Mouse (Mus musculus): ENCODE data around the gene Mx1. TPM values are rescaled to one million over a fixed set of nuclear protein-coding genes. Genes with fewer than 3 reads are reported as not detected.

The Mx1 gene
- polyA plus RNA-seq (2014; fragmentation: Nextera tagmentation; extraction: Ambion mirVana) = 0.08 TPM in 1 of 2 replicates, not detected in the other

GRCm38 (mm10) chr16:97462481-97463181 is at the start of gene Mx1:
Gene Mx1, minus strand, starts transcription at chr16:97462907.
- WGBS = 28% methylated on average over 4 of the region's 4 CpGs
- H3K4me2 ChIP-seq (ENCODE audit: low read depth, low read length) = no peak within 1 kb of the TSS
- no peaks in the 10 kb centered on the region for H3K4me1 ChIP-seq (ENCODE audit: control insufficient read depth, insufficient read depth, low read length)
- H3K9me3 ChIP-seq (replicated peaks; ENCODE audit: control insufficient read depth, low read length) = no peaks in the 10 kb centered on the region
- no peaks in the 10 kb centered on the region for H3K36me3 ChIP-seq (replicated peaks; ENCODE audit: control insufficient read depth, insufficient read depth, low read depth, low read length)
- no peak within 1 kb of the TSS for H3K4me3 ChIP-seq (ENCODE audit: low read depth, low read length)
- 0 out of 2 replicates have a peak, but pooled peaks have one; percentile 14 for ATAC-seq (replicated peaks; ENCODE audit: insufficient number of reproducible peaks, low FRiP score, low TSS enrichment, low read depth)
- no peaks in the 10 kb centered on the region for H3K27me3 ChIP-seq (ENCODE audit: control insufficient read depth, insufficient read depth, low read length)
- peak; percentile 40 for DNase-seq (ENCODE audit: low spot score)
- H3K9ac ChIP-seq (replicated peaks; ENCODE audit: low read length) = no peak within 1 kb of the TSS
- H3K27ac ChIP-seq (replicated peaks; ENCODE audit: low read depth, low read length) = no peak within 1 kb of the TSS

GRCm38 (mm10) chr16:97512347-97512751 is 49.6 kb upstream of the Mx1 start:
- H3K4me1 ChIP-seq (ENCODE audit: control insufficient read depth, insufficient read depth, low read length) = no peaks in the 10 kb centered on the region
- 90% methylated on average over 12 of the region's 12 CpGs for WGBS
- no peak overlapping the region for H3K9ac ChIP-seq (replicated peaks; ENCODE audit: low read length)
- H3K4me2 ChIP-seq (ENCODE audit: low read depth, low read length) = no peak overlapping the region
- no peak overlapping the region for H3K27ac ChIP-seq (replicated peaks; ENCODE audit: low read depth, low read length)
- DNase-seq (ENCODE audit: low spot score) (no peak), ATAC-seq (replicated peaks; ENCODE audit: insufficient number of reproducible peaks, low FRiP score, low TSS enrichment, low read depth) (no peak)
- no peaks in the 10 kb centered on the region for H3K36me3 ChIP-seq (replicated peaks; ENCODE audit: control insufficient read depth, insufficient read depth, low read depth, low read length)
- no peaks in the 10 kb centered on the region for H3K9me3 ChIP-seq (replicated peaks; ENCODE audit: control insufficient read depth, low read length)
- H3K27me3 ChIP-seq (ENCODE audit: control insufficient read depth, insufficient read depth, low read length) = no peaks in the 10 kb centered on the region
- no peak overlapping the region for H3K4me3 ChIP-seq (ENCODE audit: low read depth, low read length)

- no peak overlapping the region for H3K9ac ChIP-seq (replicated peaks; ENCODE audit: low read length)
- DNase-seq (ENCODE audit: low spot score) (no peak), ATAC-seq (replicated peaks; ENCODE audit: insufficient number of reproducible peaks, low FRiP score, low TSS enrichment, low read depth) (no peak)
- H3K36me3 ChIP-seq (replicated peaks; ENCODE audit: control insufficient read depth, insufficient read depth, low read depth, low read length) = no peaks in the 10 kb centered on the region
- no peak overlapping the region for H3K4me3 ChIP-seq (ENCODE audit: low read depth, low read length)
- H3K4me2 ChIP-seq (ENCODE audit: low read depth, low read length) = no peak overlapping the region
- H3K4me1 ChIP-seq (ENCODE audit: control insufficient read depth, insufficient read depth, low read length) = no peaks in the 10 kb centered on the region
- no peaks in the 10 kb centered on the region for H3K9me3 ChIP-seq (replicated peaks; ENCODE audit: control insufficient read depth, low read length)
- no peak overlapping the region for H3K27ac ChIP-seq (replicated peaks; ENCODE audit: low read depth, low read length)
- no peaks in the 10 kb centered on the region for H3K27me3 ChIP-seq (ENCODE audit: control insufficient read depth, insufficient read depth, low read length)
Observed at GRCm38 (mm10) chr16:97511495-97511894, 48.8 kb upstream of the Mx1 start.

- WGBS = 43% methylated on average over 5 of the region's 5 CpGs
- Histone ChIP-seq H3K4me2 (ENCODE audit: low read depth, low read length) (no peak overlapping the region), H3K9me3 (replicated peaks; ENCODE audit: control insufficient read depth, low read length) (no peaks in the 10 kb centered on the region), H3K27me3 (ENCODE audit: control insufficient read depth, insufficient read depth, low read length) (no peaks in the 10 kb centered on the region), H3K4me3 (ENCODE audit: low read depth, low read length) (no peak overlapping the region), H3K27ac (replicated peaks; ENCODE audit: low read depth, low read length) (no peak overlapping the region), H3K36me3 (replicated peaks; ENCODE audit: control insufficient read depth, insufficient read depth, low read depth, low read length) (no peaks in the 10 kb centered on the region), H3K9ac (replicated peaks; ENCODE audit: low read length) (no peak overlapping the region), H3K4me1 (ENCODE audit: control insufficient read depth, insufficient read depth, low read length) (no peaks in the 10 kb centered on the region)
- ATAC-seq (replicated peaks; ENCODE audit: insufficient number of reproducible peaks, low FRiP score, low TSS enrichment, low read depth) (no peak), DNase-seq (ENCODE audit: low spot score) (no peak)
Observed at GRCm38 (mm10) chr16:97510849-97511248, 48.1 kb upstream of the Mx1 start.

GRCm38 (mm10) chr16:97507783-97508182 is 45.1 kb upstream of the Mx1 start:
- Histone ChIP-seq H3K9ac (replicated peaks; ENCODE audit: low read length) (no peak overlapping the region), H3K27me3 (ENCODE audit: control insufficient read depth, insufficient read depth, low read length) (no peaks in the 10 kb centered on the region), H3K36me3 (replicated peaks; ENCODE audit: control insufficient read depth, insufficient read depth, low read depth, low read length) (no peaks in the 10 kb centered on the region), H3K4me1 (ENCODE audit: control insufficient read depth, insufficient read depth, low read length) (no peaks in the 10 kb centered on the region), H3K4me2 (ENCODE audit: low read depth, low read length) (no peak overlapping the region), H3K4me3 (ENCODE audit: low read depth, low read length) (no peak overlapping the region), H3K9me3 (replicated peaks; ENCODE audit: control insufficient read depth, low read length) (no peaks in the 10 kb centered on the region), H3K27ac (replicated peaks; ENCODE audit: low read depth, low read length) (no peak overlapping the region)
- no peak for ATAC-seq (replicated peaks; ENCODE audit: insufficient number of reproducible peaks, low FRiP score, low TSS enrichment, low read depth)
- DNase-seq (ENCODE audit: low spot score) = no peak

GRCm38 (mm10) chr16:97504793-97505192 is 42.1 kb upstream of the Mx1 start:
- DNase-seq (ENCODE audit: low spot score) (no peak), ATAC-seq (replicated peaks; ENCODE audit: insufficient number of reproducible peaks, low FRiP score, low TSS enrichment, low read depth) (no peak)
- Histone ChIP-seq H3K4me2 (ENCODE audit: low read depth, low read length) (no peak overlapping the region), H3K9ac (replicated peaks; ENCODE audit: low read length) (no peak overlapping the region), H3K4me3 (ENCODE audit: low read depth, low read length) (no peak overlapping the region), H3K27ac (replicated peaks; ENCODE audit: low read depth, low read length) (no peak overlapping the region), H3K4me1 (ENCODE audit: control insufficient read depth, insufficient read depth, low read length) (no peaks in the 10 kb centered on the region), H3K27me3 (ENCODE audit: control insufficient read depth, insufficient read depth, low read length) (no peaks in the 10 kb centered on the region), H3K9me3 (replicated peaks; ENCODE audit: control insufficient read depth, low read length) (no peaks in the 10 kb centered on the region), H3K36me3 (replicated peaks; ENCODE audit: control insufficient read depth, insufficient read depth, low read depth, low read length) (no peaks in the 10 kb centered on the region)
- WGBS = 83% methylated on average over 3 of the region's 3 CpGs

GRCm38 (mm10) chr16:97503849-97504248 is 41.1 kb upstream of the Mx1 start:
- DNase-seq (ENCODE audit: low spot score) = no peak
- H3K36me3 ChIP-seq (replicated peaks; ENCODE audit: control insufficient read depth, insufficient read depth, low read depth, low read length) = no peaks in the 10 kb centered on the region
- H3K4me1 ChIP-seq (ENCODE audit: control insufficient read depth, insufficient read depth, low read length) = no peaks in the 10 kb centered on the region
- no peak overlapping the region for H3K9ac ChIP-seq (replicated peaks; ENCODE audit: low read length)
- no peak overlapping the region for H3K4me2 ChIP-seq (ENCODE audit: low read depth, low read length)
- no peaks in the 10 kb centered on the region for H3K27me3 ChIP-seq (ENCODE audit: control insufficient read depth, insufficient read depth, low read length)
- H3K9me3 ChIP-seq (replicated peaks; ENCODE audit: control insufficient read depth, low read length) = no peaks in the 10 kb centered on the region
- ATAC-seq (replicated peaks; ENCODE audit: insufficient number of reproducible peaks, low FRiP score, low TSS enrichment, low read depth) = no peak
- no peak overlapping the region for H3K27ac ChIP-seq (replicated peaks; ENCODE audit: low read depth, low read length)
- 76% methylated on average over 3 of the region's 3 CpGs for WGBS
- no peak overlapping the region for H3K4me3 ChIP-seq (ENCODE audit: low read depth, low read length)

GRCm38 (mm10) chr16:97500901-97501300 is 38.2 kb upstream of the Mx1 start:
- H3K9me3 ChIP-seq (replicated peaks; ENCODE audit: control insufficient read depth, low read length) = no peaks in the 10 kb centered on the region
- ATAC-seq (replicated peaks; ENCODE audit: insufficient number of reproducible peaks, low FRiP score, low TSS enrichment, low read depth) (no peak), DNase-seq (ENCODE audit: low spot score) (no peak)
- no peaks in the 10 kb centered on the region for H3K36me3 ChIP-seq (replicated peaks; ENCODE audit: control insufficient read depth, insufficient read depth, low read depth, low read length)
- no peaks in the 10 kb centered on the region for H3K4me1 ChIP-seq (ENCODE audit: control insufficient read depth, insufficient read depth, low read length)
- no peak overlapping the region for H3K9ac ChIP-seq (replicated peaks; ENCODE audit: low read length)
- WGBS = 87% methylated on average over 7 of the region's 7 CpGs
- H3K27me3 ChIP-seq (ENCODE audit: control insufficient read depth, insufficient read depth, low read length) = no peaks in the 10 kb centered on the region
- H3K27ac ChIP-seq (replicated peaks; ENCODE audit: low read depth, low read length) = no peak overlapping the region
- no peak overlapping the region for H3K4me2 ChIP-seq (ENCODE audit: low read depth, low read length)
- H3K4me3 ChIP-seq (ENCODE audit: low read depth, low read length) = no peak overlapping the region
